Mouse (Mus musculus): Measurements from ENCODE around the gene Six5. TPM values are rescaled to one million over a fixed set of nuclear protein-coding genes. Genes with fewer than 3 reads are reported as not detected.

Gene Six5
- total and polyA plus RNA-seq, 3 experiments = 3.0 to 7.7 TPM; not detected in 1

DNA sequence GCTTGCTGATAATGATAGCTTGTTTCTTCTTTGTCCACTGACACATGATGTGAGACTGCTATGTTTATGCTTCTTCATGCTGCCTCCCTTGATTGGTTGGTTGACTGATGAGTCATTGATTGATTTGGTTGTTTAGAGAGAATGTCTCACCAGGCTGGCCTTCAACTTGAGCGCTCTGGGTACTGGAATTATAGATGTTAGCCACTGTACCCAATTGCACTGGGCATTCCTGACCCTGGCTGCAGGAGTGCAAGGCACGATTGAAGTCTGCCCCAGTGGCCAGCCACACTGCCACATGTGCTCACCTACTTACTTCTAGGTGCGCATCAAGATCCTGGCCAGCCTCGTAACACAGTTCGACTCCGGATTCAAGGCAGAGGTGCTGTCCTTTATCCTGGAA, 49.8 kb upstream of the Six5 start:
- no peak overlapping the region for H3K9ac ChIP-seq (ENCODE audit: control insufficient read depth, low read depth, low read length, poor library complexity, severe bottlenecking)
- H3K4me3 ChIP-seq (ENCODE audit: control insufficient read depth in 1 of 2, insufficient read depth in 1 of 2, low read depth in 2 of 2, low read length in 2 of 2) = no peak overlapping the region
- H3K36me3 ChIP-seq (ENCODE audit: control insufficient read depth in 1 of 2, insufficient read depth in 2 of 2, low read length in 2 of 2) = peaks cover 0 to 5% of the 10 kb centered on the region in 2 experiments; a peak in 1 of 4 replicates
- H3K4me1 ChIP-seq (ENCODE audit: control insufficient read depth in 1 of 2, insufficient read depth in 2 of 2, low read length in 2 of 2) = no peaks in the 10 kb centered on the region
- H3K79me2 ChIP-seq (ENCODE audit: control insufficient read depth, insufficient read depth, low read length, poor library complexity) = no peaks in the 10 kb centered on the region
- H3K27me3 ChIP-seq (ENCODE audit: control insufficient read depth in 1 of 2, insufficient read depth in 2 of 2, low read length in 2 of 2) = no peaks in the 10 kb centered on the region
- H3K9me3 ChIP-seq (replicated peaks; ENCODE audit: insufficient read depth, low read length) = no peaks in the 10 kb centered on the region
- no peak for DNase-seq (ENCODE audit: low read depth, low spot score)
- TF ChIP-seq EP300 (IDR thresholded peaks at IDR 0.05; ENCODE audit: low read depth in 1 of 2, low read length in 2 of 2) (no peak), TCF12 (IDR thresholded peaks at IDR 0.05; ENCODE audit: low read depth, low read length) (no peak), USF1 (IDR thresholded peaks at IDR 0.05; ENCODE audit: low read depth, low read length) (no peak), E2F4 (IDR thresholded peaks at IDR 0.05; ENCODE audit: borderline replicate concordance, low read depth, low read length) (no peak), TBP (IDR thresholded peaks at IDR 0.05; ENCODE audit: low read depth, low read length) (no peak), GATA1 (IDR thresholded peaks at IDR 0.05; ENCODE audit: low read depth, low read length) (no peak), RAD21 (IDR thresholded peaks at IDR 0.05; ENCODE audit: low read depth, low read length) (no peak), HCFC1 (IDR thresholded peaks at IDR 0.05; ENCODE audit: low read depth, low read length) (no peak), MAFK (IDR thresholded peaks at IDR 0.05; ENCODE audit: borderline replicate concordance, low read depth, low read length) (no peak), ZNF384 (IDR thresholded peaks at IDR 0.05; ENCODE audit: low read depth, low read length) (no peak), MYB (IDR thresholded peaks at IDR 0.05; ENCODE audit: low read depth, low read length) (no peak), SMC3 (IDR thresholded peaks at IDR 0.05; ENCODE audit: low read depth, low read length) (no peak), USF2 (IDR thresholded peaks at IDR 0.05; ENCODE audit: borderline replicate concordance in 1 of 2, insufficient read depth in 1 of 2, low read depth in 1 of 2, low read length in 2 of 2) (no peak), MAX (IDR thresholded peaks at IDR 0.05; ENCODE audit: low read length) (no peak), SIN3A (IDR thresholded peaks at IDR 0.05; ENCODE audit: low read length) (no peak)
- no peak overlapping the region for H3K27ac ChIP-seq (ENCODE audit: control insufficient read depth, low read depth, low read length)

DNA sequence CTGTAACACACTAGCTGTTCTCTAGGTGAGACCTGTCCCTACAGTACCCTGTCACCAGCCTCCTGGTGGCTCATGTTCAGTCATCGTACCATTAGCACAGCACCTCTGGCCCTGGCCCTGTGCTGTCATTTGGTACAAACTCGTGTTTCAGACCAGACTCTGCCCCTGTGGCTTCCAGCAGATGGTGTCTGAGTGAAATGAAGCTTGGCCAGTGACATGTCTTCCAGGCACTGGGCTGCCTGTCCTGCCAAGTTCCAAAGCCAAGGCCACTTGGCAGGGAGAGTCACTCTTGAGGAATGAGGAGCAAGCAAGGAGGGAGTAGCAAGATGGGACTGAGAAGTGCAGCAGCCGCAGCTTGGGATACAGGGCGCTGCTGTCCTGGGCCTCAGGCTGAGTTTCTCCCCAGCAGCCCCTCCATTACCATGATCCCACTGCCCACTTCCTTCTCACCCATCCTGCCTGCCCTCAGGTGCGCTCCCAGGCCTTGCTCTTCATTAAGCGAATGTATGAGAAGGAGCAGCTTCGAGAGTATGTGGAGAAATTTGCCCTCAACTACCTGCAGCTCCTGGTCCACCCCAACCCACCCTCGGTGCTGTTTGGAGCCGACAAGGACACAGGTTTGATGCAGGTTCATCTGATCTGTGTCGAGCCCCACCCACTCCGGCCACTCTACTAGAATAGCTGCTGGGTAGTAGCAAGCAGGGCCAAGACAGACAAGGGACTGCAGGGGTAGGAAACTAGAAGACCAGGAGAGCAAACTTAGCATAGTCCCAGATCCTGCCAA, 47.9 kb upstream of the Six5 start:
- Histone ChIP-seq H3K27me3 (ENCODE audit: control insufficient read depth in 1 of 2, insufficient read depth in 2 of 2, low read length in 2 of 2) (no peaks in the 10 kb centered on the region), H3K36me3 (ENCODE audit: control insufficient read depth in 1 of 2, insufficient read depth in 2 of 2, low read length in 2 of 2) (no peaks in the 10 kb centered on the region; a peak in 1 of 4 replicates), H3K9me3 (replicated peaks; ENCODE audit: insufficient read depth, low read length) (no peaks in the 10 kb centered on the region), H3K4me1 (ENCODE audit: control insufficient read depth in 1 of 2, insufficient read depth in 2 of 2, low read length in 2 of 2) (no peaks in the 10 kb centered on the region), H3K4me3 (ENCODE audit: control insufficient read depth in 1 of 2, insufficient read depth in 1 of 2, low read depth in 2 of 2, low read length in 2 of 2) (no peak overlapping the region), H3K27ac (ENCODE audit: control insufficient read depth, low read depth, low read length) (no peak overlapping the region), H3K9ac (ENCODE audit: control insufficient read depth, low read depth, low read length, poor library complexity, severe bottlenecking) (no peak overlapping the region), H3K79me2 (ENCODE audit: control insufficient read depth, insufficient read depth, low read length, poor library complexity) (no peaks in the 10 kb centered on the region)
- DNase-seq (ENCODE audit: low read depth, low spot score) = no peak
- no peak for TF ChIP-seq POLR2AphosphoS2 (IDR thresholded peaks at IDR 0.05; ENCODE audit: low read length)
- no peak for TF ChIP-seq ZMIZ1 (IDR thresholded peaks at IDR 0.05; ENCODE audit: low read depth, low read length)
- TF ChIP-seq HCFC1 (IDR thresholded peaks at IDR 0.05; ENCODE audit: low read depth, low read length) = no peak
